Mouse (Mus musculus): ENCODE results near the gene Ccnjl.
A peak's percentile ranks its signal among the peaks of the same experiment; 100 is the strongest.

DNA sequence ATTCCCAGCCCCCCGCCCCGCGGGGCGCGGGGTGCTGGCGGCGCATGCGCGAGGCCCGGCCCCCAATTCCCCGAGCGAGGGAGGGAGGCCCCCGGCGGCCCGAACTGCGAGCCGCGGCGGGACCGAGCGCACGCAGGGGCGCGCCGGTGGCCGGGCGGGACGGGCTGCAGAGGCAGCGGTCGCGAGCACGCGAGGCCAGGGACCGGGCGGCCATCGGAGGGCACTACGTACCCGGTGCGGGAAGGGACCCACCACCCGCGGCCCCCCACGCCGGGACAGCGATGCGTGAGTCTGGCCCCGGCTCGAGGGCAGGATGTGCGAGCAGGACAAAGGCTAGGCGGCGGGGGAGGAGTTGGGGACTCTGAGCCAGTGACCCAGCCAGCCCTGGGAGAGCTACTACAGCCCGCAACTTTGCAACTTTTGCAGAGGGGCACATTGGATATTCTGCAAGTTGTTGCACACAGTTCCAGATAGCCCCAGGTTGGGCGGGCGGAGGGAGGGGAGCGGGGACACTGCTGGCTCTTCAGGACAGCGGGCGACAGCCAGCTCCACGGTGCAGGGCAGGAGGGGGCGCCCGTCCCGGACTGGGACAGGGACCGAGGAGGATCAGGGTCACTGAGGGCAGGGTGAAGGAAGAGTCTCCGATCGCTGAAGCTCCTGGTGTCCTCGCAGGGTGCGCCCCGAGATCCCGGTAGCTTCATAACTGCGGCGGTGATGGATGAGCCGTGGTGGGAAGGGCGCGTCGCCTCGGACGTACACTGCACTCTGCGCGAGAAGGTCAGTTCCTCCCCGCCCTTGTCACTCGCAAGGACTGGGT is at the start of gene Ccnjl:
- TF ChIP-seq POLR2A (IDR thresholded peaks at IDR 0.05; ENCODE audit: borderline replicate concordance, control insufficient read depth, low read depth, low read length) (peak; percentile 16; the same call in 1 of the 2 replicates), CTCF (IDR thresholded peaks at IDR 0.05; ENCODE audit: control insufficient read depth, insufficient read depth, low read length) (peak; percentile 3; the same call in 1 of the 2 replicates)
